Mouse (Mus musculus): ENCODE results near the gene Maml3. TPM values are rescaled to one million over a fixed set of nuclear protein-coding genes. Genes with fewer than 3 reads are reported as not detected.

The Maml3 gene
- total RNA-seq, 1 experiment: 1.2 TPM

GRCm38 (mm10) chr3:51764175-51764574 is 340.7 kb downstream of the Maml3 start:
- no peak for DNase-seq (ENCODE audit: low read depth, low spot score)
- Histone ChIP-seq H3K9ac (ENCODE audit: insufficient read depth, low read depth, low read length, poor library complexity, severe bottlenecking) (no peak overlapping the region), H3K4me3 (ENCODE audit: insufficient read depth in 1 of 2, low read depth in 1 of 2, low read length in 2 of 2, poor library complexity in 1 of 2, severe bottlenecking in 1 of 2) (no peak overlapping the region), H3K36me3 (ENCODE audit: control insufficient read depth, insufficient read depth, low read length, poor library complexity, severe bottlenecking) (no peaks in the 10 kb centered on the region), H3K9me3 (ENCODE audit: control insufficient read depth, insufficient read depth, low read depth, low read length) (no peaks in the 10 kb centered on the region), H3K27ac (ENCODE audit: insufficient read depth, low read depth, low read length, poor library complexity, severe bottlenecking) (no peak overlapping the region), H3K4me1 (ENCODE audit: control insufficient read depth in 2 of 2, insufficient read depth in 2 of 2, low read length in 2 of 2, poor library complexity in 1 of 2) (no peaks in the 10 kb centered on the region)
- TF ChIP-seq ZNF384 (IDR thresholded peaks at IDR 0.05; ENCODE audit: low read depth, low read length) (no peak), MAFK (IDR thresholded peaks at IDR 0.05; ENCODE audit: insufficient read depth, low read depth, low read length) (no peak), CHD2 (IDR thresholded peaks at IDR 0.05; ENCODE audit: low read depth, low read length) (no peak), ZC3H11A (IDR thresholded peaks at IDR 0.05; ENCODE audit: borderline replicate concordance, low read depth, low read length) (no peak), HCFC1 (IDR thresholded peaks at IDR 0.05; ENCODE audit: borderline replicate concordance, insufficient read depth, low read length) (no peak)
- in situ Hi-C loops (cut with MboI; ENCODE audit: low sequenced_read_pairs in 2 of 2, unreplicated experiment in 2 of 2): no loop called here

GRCm38 (mm10) chr3:51762900-51763299 is 342.0 kb downstream of the Maml3 start:
- H3K4me3 ChIP-seq (ENCODE audit: insufficient read depth in 1 of 2, low read depth in 1 of 2, low read length in 2 of 2, poor library complexity in 1 of 2, severe bottlenecking in 1 of 2): no peak overlapping the region
- H3K27ac ChIP-seq (ENCODE audit: insufficient read depth, low read depth, low read length, poor library complexity, severe bottlenecking): no peak overlapping the region
- DNase-seq (ENCODE audit: low read depth, low spot score): no peak

GRCm38 (mm10) chr3:51759534-51759933 is 345.3 kb downstream of the Maml3 start:
- no peak for DNase-seq (ENCODE audit: low read depth, low spot score)
- no peaks in the 10 kb centered on the region for H3K4me1 ChIP-seq (ENCODE audit: control insufficient read depth in 2 of 2, insufficient read depth in 2 of 2, low read length in 2 of 2, poor library complexity in 1 of 2)
- no peak overlapping the region for H3K27ac ChIP-seq (ENCODE audit: insufficient read depth, low read depth, low read length, poor library complexity, severe bottlenecking)
- no peak overlapping the region for H3K9ac ChIP-seq (ENCODE audit: insufficient read depth, low read depth, low read length, poor library complexity, severe bottlenecking)
- in situ Hi-C loops (cut with MboI; ENCODE audit: low sequenced_read_pairs in 2 of 2, unreplicated experiment in 2 of 2): no loop called here
- H3K9me3 ChIP-seq (ENCODE audit: control insufficient read depth, insufficient read depth, low read depth, low read length): no peaks in the 10 kb centered on the region
- no peak overlapping the region for H3K4me3 ChIP-seq (ENCODE audit: insufficient read depth in 1 of 2, low read depth in 1 of 2, low read length in 2 of 2, poor library complexity in 1 of 2, severe bottlenecking in 1 of 2)
- no peaks in the 10 kb centered on the region for H3K36me3 ChIP-seq (ENCODE audit: control insufficient read depth, insufficient read depth, low read length, poor library complexity, severe bottlenecking)
- TF ChIP-seq CHD2 (IDR thresholded peaks at IDR 0.05; ENCODE audit: low read depth, low read length) (no peak), ZNF384 (IDR thresholded peaks at IDR 0.05; ENCODE audit: low read depth, low read length) (no peak), HCFC1 (IDR thresholded peaks at IDR 0.05; ENCODE audit: borderline replicate concordance, insufficient read depth, low read length) (no peak), MAFK (IDR thresholded peaks at IDR 0.05; ENCODE audit: insufficient read depth, low read depth, low read length) (no peak)

More at GRCm38 (mm10) chr3:51762900-51763299, 342.0 kb downstream of the Maml3 start:
- in situ Hi-C loops (cut with MboI; ENCODE audit: low sequenced_read_pairs in 2 of 2, unreplicated experiment in 2 of 2): no loop called here
- Histone ChIP-seq H3K36me3 (ENCODE audit: control insufficient read depth, insufficient read depth, low read length, poor library complexity, severe bottlenecking) (no peaks in the 10 kb centered on the region), H3K9ac (ENCODE audit: insufficient read depth, low read depth, low read length, poor library complexity, severe bottlenecking) (no peak overlapping the region), H3K9me3 (ENCODE audit: control insufficient read depth, insufficient read depth, low read depth, low read length) (no peaks in the 10 kb centered on the region), H3K4me1 (ENCODE audit: control insufficient read depth in 2 of 2, insufficient read depth in 2 of 2, low read length in 2 of 2, poor library complexity in 1 of 2) (no peaks in the 10 kb centered on the region)
- TF ChIP-seq CHD2 (IDR thresholded peaks at IDR 0.05; ENCODE audit: low read depth, low read length): no peak
- no peak for TF ChIP-seq ZC3H11A (IDR thresholded peaks at IDR 0.05; ENCODE audit: borderline replicate concordance, low read depth, low read length)
- no peak for TF ChIP-seq ZNF384 (IDR thresholded peaks at IDR 0.05; ENCODE audit: low read depth, low read length)
- no peak for TF ChIP-seq MAFK (IDR thresholded peaks at IDR 0.05; ENCODE audit: insufficient read depth, low read depth, low read length)

- no peak for TF ChIP-seq HCFC1 (IDR thresholded peaks at IDR 0.05; ENCODE audit: borderline replicate concordance, insufficient read depth, low read length)
- no peak for TF ChIP-seq MAFK (IDR thresholded peaks at IDR 0.05; ENCODE audit: insufficient read depth, low read depth, low read length)
- TF ChIP-seq ZNF384 (IDR thresholded peaks at IDR 0.05; ENCODE audit: low read depth, low read length): no peak
- TF ChIP-seq ZC3H11A (IDR thresholded peaks at IDR 0.05; ENCODE audit: borderline replicate concordance, low read depth, low read length): no peak
- TF ChIP-seq CHD2 (IDR thresholded peaks at IDR 0.05; ENCODE audit: low read depth, low read length): no peak
- no peaks in the 10 kb centered on the region for H3K9me3 ChIP-seq (ENCODE audit: control insufficient read depth, insufficient read depth, low read depth, low read length)
- in situ Hi-C loops (cut with MboI; ENCODE audit: low sequenced_read_pairs in 2 of 2, unreplicated experiment in 2 of 2): no loop called here
- H3K36me3 ChIP-seq (ENCODE audit: control insufficient read depth, insufficient read depth, low read length, poor library complexity, severe bottlenecking): no peaks in the 10 kb centered on the region
- H3K27ac ChIP-seq (ENCODE audit: insufficient read depth, low read depth, low read length, poor library complexity, severe bottlenecking): no peak overlapping the region
- no peak overlapping the region for H3K4me3 ChIP-seq (ENCODE audit: insufficient read depth in 1 of 2, low read depth in 1 of 2, low read length in 2 of 2, poor library complexity in 1 of 2, severe bottlenecking in 1 of 2)
- DNase-seq (ENCODE audit: low read depth, low spot score): no peak
- no peak overlapping the region for H3K9ac ChIP-seq (ENCODE audit: insufficient read depth, low read depth, low read length, poor library complexity, severe bottlenecking)
- H3K4me1 ChIP-seq (ENCODE audit: control insufficient read depth in 2 of 2, insufficient read depth in 2 of 2, low read length in 2 of 2, poor library complexity in 1 of 2): no peaks in the 10 kb centered on the region
These were observed 347.8 kb downstream of the Maml3 start for GRCm38 (mm10) chr3:51757032-51757431.

GRCm38 (mm10) chr3:51756283-51756682 is 348.6 kb downstream of the Maml3 start:
- H3K9ac ChIP-seq (ENCODE audit: insufficient read depth, low read depth, low read length, poor library complexity, severe bottlenecking): no peak overlapping the region
- no peaks in the 10 kb centered on the region for H3K4me1 ChIP-seq (ENCODE audit: control insufficient read depth in 2 of 2, insufficient read depth in 2 of 2, low read length in 2 of 2, poor library complexity in 1 of 2)
- no peak for TF ChIP-seq ZC3H11A (IDR thresholded peaks at IDR 0.05; ENCODE audit: borderline replicate concordance, low read depth, low read length)
- no peak for TF ChIP-seq MAFK (IDR thresholded peaks at IDR 0.05; ENCODE audit: insufficient read depth, low read depth, low read length)
- TF ChIP-seq CHD2 (IDR thresholded peaks at IDR 0.05; ENCODE audit: low read depth, low read length): no peak
- no peak for TF ChIP-seq HCFC1 (IDR thresholded peaks at IDR 0.05; ENCODE audit: borderline replicate concordance, insufficient read depth, low read length)
- no peak for TF ChIP-seq ZNF384 (IDR thresholded peaks at IDR 0.05; ENCODE audit: low read depth, low read length)
- in situ Hi-C loops (cut with MboI; ENCODE audit: low sequenced_read_pairs in 2 of 2, unreplicated experiment in 2 of 2): no loop called here
- no peaks in the 10 kb centered on the region for H3K9me3 ChIP-seq (ENCODE audit: control insufficient read depth, insufficient read depth, low read depth, low read length)
- no peak overlapping the region for H3K27ac ChIP-seq (ENCODE audit: insufficient read depth, low read depth, low read length, poor library complexity, severe bottlenecking)
- DNase-seq (ENCODE audit: low read depth, low spot score): no peak
- no peak overlapping the region for H3K4me3 ChIP-seq (ENCODE audit: insufficient read depth in 1 of 2, low read depth in 1 of 2, low read length in 2 of 2, poor library complexity in 1 of 2, severe bottlenecking in 1 of 2)
- no peaks in the 10 kb centered on the region for H3K36me3 ChIP-seq (ENCODE audit: control insufficient read depth, insufficient read depth, low read length, poor library complexity, severe bottlenecking)

All from ES-E14 (cell line).